29 mouse cellular contexts compared by ENCODE assay signal in the genomic region with DNA sequence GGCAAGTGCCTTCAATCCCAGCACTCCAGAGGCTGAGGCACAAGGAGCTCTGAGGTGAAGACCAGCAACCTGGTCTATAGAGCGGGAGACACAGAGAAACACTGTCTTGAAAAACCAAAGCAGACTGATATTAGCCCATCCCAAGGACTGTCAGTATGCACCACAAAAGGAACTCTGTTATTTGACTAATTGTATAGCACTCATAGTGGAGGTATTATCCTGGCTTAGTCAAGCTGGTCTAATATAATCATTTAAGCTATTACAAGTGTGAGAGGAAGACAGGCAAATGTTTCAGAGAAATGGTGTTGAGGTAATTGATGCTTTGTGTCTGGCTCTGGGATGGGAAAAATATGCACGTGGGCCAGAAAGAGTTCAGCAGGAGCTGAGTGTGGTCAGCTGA.
DNase-seq lines count a peak whose midpoint lies in the region; ATAC-seq and TF ChIP-seq lines count a peak whose summit lies in the region.
"Had no signal": no experiment of that assay in that cellular context is flagged by ENCODE, and none has a peak within 500 bp of the region (broad histone marks: within the 10 kb centered on the region; RNA-seq: fewer than 3 reads in every experiment).

No protein-coding gene starts in this region.

- no peak overlapping the region for H3K4me2 ChIP-seq in forebrain, embryonic 12.5 days
- H3K4me2 ChIP-seq in forebrain, embryonic 16.5 days (ENCODE audit: low read length): no peak overlapping the region
- H3K4me2 ChIP-seq in forebrain, embryonic 14.5 days (ENCODE audit: low read length): no peak overlapping the region
- H3K4me2 ChIP-seq in stomach, postnatal 0 days (replicated peaks; ENCODE audit: low read depth): no peak overlapping the region
- no peak overlapping the region for H3K4me2 ChIP-seq in intestine, embryonic 15.5 days (replicated peaks)
- H3K4me2 ChIP-seq: embryonic facial prominence, embryonic 13.5 days; heart, embryonic 11.5 days; heart, embryonic 15.5 days; hindbrain, embryonic 14.5 days had no signal

- WGBS in forebrain, embryonic 12.5 days: 32% methylated on average over 2 of the region's 2 CpGs
- WGBS in forebrain, embryonic 16.5 days: 33% methylated on average over 2 of the region's 2 CpGs
- WGBS in forebrain, embryonic 14.5 days: 19% methylated on average over 2 of the region's 2 CpGs
- 55% methylated on average over 2 of the region's 2 CpGs for WGBS in stomach, postnatal 0 days
- 58% methylated on average over 2 of the region's 2 CpGs for WGBS in intestine, embryonic 15.5 days

- H3K9me3 ChIP-seq in forebrain, embryonic 12.5 days: no peaks in the 10 kb centered on the region
- no peaks in the 10 kb centered on the region for H3K9me3 ChIP-seq in forebrain, embryonic 16.5 days (ENCODE audit: control insufficient read depth, low read length)
- no peaks in the 10 kb centered on the region for H3K9me3 ChIP-seq in forebrain, embryonic 14.5 days (replicated peaks; ENCODE audit: control insufficient read depth, low read length)
- H3K9me3 ChIP-seq in stomach, postnatal 0 days (ENCODE audit: control insufficient read depth, low read length): no peaks in the 10 kb centered on the region
- H3K9me3 ChIP-seq in intestine, embryonic 15.5 days: no peaks in the 10 kb centered on the region
- H3K9me3 ChIP-seq: embryonic facial prominence, embryonic 10.5 days; embryonic facial prominence, embryonic 13.5 days; heart, embryonic 15.5 days had no signal

- TF ChIP-seq EP300 in stomach, postnatal 0 days (optimal IDR thresholded peaks at IDR 0.05): no peak

- H3K4me1 ChIP-seq in forebrain, embryonic 12.5 days: no peaks in the 10 kb centered on the region
- H3K4me1 ChIP-seq in forebrain, embryonic 16.5 days (replicated peaks; ENCODE audit: control insufficient read depth, insufficient read depth, low read length): no peaks in the 10 kb centered on the region
- H3K4me1 ChIP-seq in forebrain, embryonic 14.5 days (ENCODE audit: control insufficient read depth, insufficient read depth, low read length): peaks cover 4% of the 10 kb centered on the region; the same call in 1 of the 2 replicates
- no peaks in the 10 kb centered on the region for H3K4me1 ChIP-seq in stomach, postnatal 0 days (replicated peaks; ENCODE audit: control insufficient read depth, insufficient read depth)
- no peaks in the 10 kb centered on the region for H3K4me1 ChIP-seq in intestine, embryonic 15.5 days (replicated peaks)
- H3K4me1 ChIP-seq: embryonic facial prominence, embryonic 13.5 days had no signal

- no peak for TF ChIP-seq CTCF in stomach, postnatal 0 days (IDR thresholded peaks at IDR 0.05; ENCODE audit: low read depth)

- no peak overlapping the region for H3K27ac ChIP-seq in forebrain, embryonic 12.5 days
- no peak overlapping the region for H3K27ac ChIP-seq in forebrain, embryonic 16.5 days (ENCODE audit: low read length)
- no peak overlapping the region for H3K27ac ChIP-seq in forebrain, embryonic 14.5 days (ENCODE audit: low read depth, low read length)
- no peak overlapping the region for H3K27ac ChIP-seq in stomach, postnatal 0 days (replicated peaks)
- no peak overlapping the region for H3K27ac ChIP-seq in intestine, embryonic 15.5 days
- H3K27ac ChIP-seq: embryonic facial prominence, embryonic 10.5 days; embryonic facial prominence, embryonic 13.5 days; gastrocnemius, adult 2 months; heart, embryonic 15.5 days; hindbrain, embryonic 14.5 days; hindbrain, postnatal 0 days had no signal

- H3K9ac ChIP-seq in forebrain, embryonic 12.5 days: no peak overlapping the region
- no peak overlapping the region for H3K9ac ChIP-seq in forebrain, embryonic 16.5 days (replicated peaks; ENCODE audit: low read depth, low read length)
- H3K9ac ChIP-seq in forebrain, embryonic 14.5 days (ENCODE audit: low read length): no peak overlapping the region
- no peak overlapping the region for H3K9ac ChIP-seq in stomach, postnatal 0 days (ENCODE audit: low read length)
- H3K9ac ChIP-seq in intestine, embryonic 15.5 days: no peak overlapping the region
- H3K9ac ChIP-seq: embryonic facial prominence, embryonic 13.5 days; heart, embryonic 15.5 days; hindbrain, embryonic 14.5 days had no signal

- H3K36me3 ChIP-seq in forebrain, embryonic 12.5 days (replicated peaks): no peaks in the 10 kb centered on the region
- no peaks in the 10 kb centered on the region for H3K36me3 ChIP-seq in forebrain, embryonic 16.5 days (ENCODE audit: control insufficient read depth, insufficient read depth)
- H3K36me3 ChIP-seq in forebrain, embryonic 14.5 days (ENCODE audit: control insufficient read depth, insufficient read depth, low read length): no peaks in the 10 kb centered on the region
- H3K36me3 ChIP-seq in stomach, postnatal 0 days (ENCODE audit: control insufficient read depth, insufficient read depth, low read length): no peaks in the 10 kb centered on the region
- no peaks in the 10 kb centered on the region for H3K36me3 ChIP-seq in intestine, embryonic 15.5 days
- H3K36me3 ChIP-seq: embryonic facial prominence, embryonic 10.5 days; embryonic facial prominence, embryonic 13.5 days; heart, embryonic 15.5 days had no signal

- no peaks in the 10 kb centered on the region for H3K27me3 ChIP-seq in forebrain, embryonic 12.5 days
- H3K27me3 ChIP-seq in forebrain, embryonic 16.5 days (replicated peaks; ENCODE audit: control insufficient read depth, insufficient read depth, low read length): no peaks in the 10 kb centered on the region
- H3K27me3 ChIP-seq in forebrain, embryonic 14.5 days (replicated peaks; ENCODE audit: control insufficient read depth, insufficient read depth, low read length): no peaks in the 10 kb centered on the region
- H3K27me3 ChIP-seq in stomach, postnatal 0 days (ENCODE audit: control insufficient read depth, insufficient read depth, low read length): no peaks in the 10 kb centered on the region
- H3K27me3 ChIP-seq in intestine, embryonic 15.5 days (replicated peaks): no peaks in the 10 kb centered on the region
- H3K27me3 ChIP-seq: embryonic facial prominence, embryonic 13.5 days; heart, embryonic 15.5 days; Patski had no signal

- DNase-seq in embryo, embryonic 10.5 days (ENCODE audit: low spot score): peak; percentile 22
- DNase-seq in embryo, embryonic 11 days: no peak
- peak; percentile 90 for DNase-seq in Muller cell, postnatal 12 days (ENCODE audit: inconsistent ontology term)
- DNase-seq in forebrain, embryonic 14.5 days (ENCODE audit: low spot score): peak; percentile 23
- DNase-seq in stomach, postnatal 0 days (ENCODE audit: low spot score): no peak
- DNase-seq: adrenal gland, postnatal 10 days; adrenal gland, postnatal 36 days; cerebellum, adult 11 months; cerebellum, adult 9-10 months; cerebellum, postnatal 14 days; gastrocnemius, adult 2 months; gastrocnemius, postnatal 14 days; heart, adult 18-20 months; heart, postnatal 10 days; heart, postnatal 4 days; kidney, adult 2 months had no signal

- H3K4me3 ChIP-seq in forebrain, embryonic 12.5 days (replicated peaks): no peak overlapping the region
- H3K4me3 ChIP-seq in forebrain, embryonic 16.5 days (replicated peaks; ENCODE audit: low read length): no peak overlapping the region
- H3K4me3 ChIP-seq in forebrain, embryonic 14.5 days (ENCODE audit: low read depth, low read length): no peak overlapping the region
- no peak overlapping the region for H3K4me3 ChIP-seq in stomach, postnatal 0 days (ENCODE audit: low read depth, low read length)
- H3K4me3 ChIP-seq in intestine, embryonic 15.5 days (replicated peaks): no peak overlapping the region
- H3K4me3 ChIP-seq: embryonic facial prominence, embryonic 10.5 days; embryonic facial prominence, embryonic 13.5 days; erythroblast, embryonic 14.5 days; gastrocnemius, adult 2 months; heart, embryonic 15.5 days had no signal

- peak; percentile 83; the same call in 1 of the 2 replicates for ATAC-seq in forebrain, embryonic 12.5 days (ENCODE audit: low FRiP score)
- ATAC-seq in forebrain, embryonic 16.5 days: no peak
- peak; percentile 46; the same call in 1 of the 2 replicates for ATAC-seq in forebrain, embryonic 14.5 days
- ATAC-seq in stomach, postnatal 0 days (ENCODE audit: low FRiP score, low TSS enrichment): no peak
- ATAC-seq in intestine, embryonic 15.5 days: no peak
- ATAC-seq: hindbrain, postnatal 0 days; inflammation-experienced regulatory T-cells, adult 6 months; intestine, postnatal 0 days; Patski had no signal

Comparison
In these comparisons a context has a peak if more than half of its experiments do, and no peak if none do; other contexts are left out.
1. DNase-seq: peak in embryo, embryonic 10.5 days (single experiment), Muller cell, postnatal 12 days (single experiment) and forebrain, embryonic 14.5 days (single experiment); none in embryo, embryonic 11 days (single experiment) and stomach, postnatal 0 days (single experiment).
2. ATAC-seq: peak in forebrain, embryonic 12.5 days (single experiment) and forebrain, embryonic 14.5 days (single experiment); none in forebrain, embryonic 16.5 days (single experiment), stomach, postnatal 0 days (single experiment) and intestine, embryonic 15.5 days (single experiment).